Mouse (Mus musculus) CH12.LX (cell line): ENCODE measurements around the gene Ppp4r4.

ENCODE experiments used
- CTCF ChIP-seq, 2 experiments: IDR thresholded peaks in 1 of 2; conservative IDR thresholded peaks in 1 of 2; 2 replicates each; pipeline ENCODE4 v1.5.1; 2011 to 2012; ENCODE audit warnings: low read depth in 2 of 2, low read length in 2 of 2, improper control_type of control experiment in 1 of 2, inconsistent platforms in 1 of 2, mild to moderate bottlenecking in 1 of 2, moderate library complexity in 1 of 2
- HCFC1 ChIP-seq: IDR thresholded peaks from 2 replicates; pipeline ENCODE4 v1.6.1; 2012; ENCODE audit warnings: low read depth, mild to moderate bottlenecking, inconsistent platforms, low read length, improper control_type of control experiment
- MEF2A ChIP-seq: IDR thresholded peaks from 2 replicates; pipeline ENCODE4 v1.6.1; 2014; ENCODE audit warnings: low read depth, mild to moderate bottlenecking, inconsistent platforms, low read length, improper control_type of control experiment, borderline replicate concordance
- NRF1 ChIP-seq: IDR thresholded peaks from 2 replicates; pipeline ENCODE4 v1.6.1; 2014; ENCODE audit warnings: low read depth, mild to moderate bottlenecking, inconsistent platforms, low read length, improper control_type of control experiment, moderate library complexity
- POLR2A ChIP-seq: IDR thresholded peaks from 2 replicates; pipeline ENCODE4 v1.6.1; 2011; ENCODE audit warnings: low read depth, mild to moderate bottlenecking, improper control_type of control experiment, low read length
- RAD21 ChIP-seq: IDR thresholded peaks from 2 replicates; pipeline ENCODE4 v1.6.1; 2011; ENCODE audit warnings: low read depth, mild to moderate bottlenecking, low read length, improper control_type of control experiment, moderate library complexity
- RCOR1 ChIP-seq: conservative IDR thresholded peaks from 2 replicates; pipeline ENCODE4 v1.6.1; 2012; ENCODE audit warnings: low read depth, mild to moderate bottlenecking, inconsistent platforms, low read length, improper control_type of control experiment
- UBTF ChIP-seq: IDR thresholded peaks from 2 replicates; pipeline ENCODE4 v1.6.1; 2012; ENCODE audit warnings: low read depth, mild to moderate bottlenecking, inconsistent platforms, low read length, improper control_type of control experiment, moderate library complexity
- USF1 ChIP-seq: IDR thresholded peaks from 2 replicates; pipeline ENCODE4 v1.6.1; 2014; ENCODE audit warnings: low read depth, mild to moderate bottlenecking, inconsistent platforms, low read length, improper control_type of control experiment
- ZNF384 ChIP-seq: IDR thresholded peaks from 2 replicates; pipeline ENCODE4 v1.6.1; 2012; ENCODE audit warnings: low read depth, low read length, improper control_type of control experiment, inconsistent platforms

- TF ChIP-seq POLR2A (no peak), CTCF (conservative IDR thresholded peaks at IDR 0.05 in 1 of 2, IDR thresholded peaks at IDR 0.05 in 1 of 2; ENCODE audit: low read depth in 2 of 2, low read length in 2 of 2) (no peak), UBTF (no peak), HCFC1 (no peak), RAD21 (no peak), NRF1 (no peak), USF1 (no peak), RCOR1 (no peak), ZNF384 (no peak), MEF2A (no peak)
Observed at GRCm38 (mm10) chr12:103503300-103503699, 28.8 kb upstream of the Ppp4r4 start.
